Mouse (Mus musculus): ENCODE measurements around the gene Eef1a2. TPM values are rescaled to one million over a fixed set of nuclear protein-coding genes. Genes with fewer than 3 reads are reported as not detected.

Gene Eef1a2
- polyA plus RNA-seq, 1 experiment from 2014 or later, result 6.7 TPM

DNA sequence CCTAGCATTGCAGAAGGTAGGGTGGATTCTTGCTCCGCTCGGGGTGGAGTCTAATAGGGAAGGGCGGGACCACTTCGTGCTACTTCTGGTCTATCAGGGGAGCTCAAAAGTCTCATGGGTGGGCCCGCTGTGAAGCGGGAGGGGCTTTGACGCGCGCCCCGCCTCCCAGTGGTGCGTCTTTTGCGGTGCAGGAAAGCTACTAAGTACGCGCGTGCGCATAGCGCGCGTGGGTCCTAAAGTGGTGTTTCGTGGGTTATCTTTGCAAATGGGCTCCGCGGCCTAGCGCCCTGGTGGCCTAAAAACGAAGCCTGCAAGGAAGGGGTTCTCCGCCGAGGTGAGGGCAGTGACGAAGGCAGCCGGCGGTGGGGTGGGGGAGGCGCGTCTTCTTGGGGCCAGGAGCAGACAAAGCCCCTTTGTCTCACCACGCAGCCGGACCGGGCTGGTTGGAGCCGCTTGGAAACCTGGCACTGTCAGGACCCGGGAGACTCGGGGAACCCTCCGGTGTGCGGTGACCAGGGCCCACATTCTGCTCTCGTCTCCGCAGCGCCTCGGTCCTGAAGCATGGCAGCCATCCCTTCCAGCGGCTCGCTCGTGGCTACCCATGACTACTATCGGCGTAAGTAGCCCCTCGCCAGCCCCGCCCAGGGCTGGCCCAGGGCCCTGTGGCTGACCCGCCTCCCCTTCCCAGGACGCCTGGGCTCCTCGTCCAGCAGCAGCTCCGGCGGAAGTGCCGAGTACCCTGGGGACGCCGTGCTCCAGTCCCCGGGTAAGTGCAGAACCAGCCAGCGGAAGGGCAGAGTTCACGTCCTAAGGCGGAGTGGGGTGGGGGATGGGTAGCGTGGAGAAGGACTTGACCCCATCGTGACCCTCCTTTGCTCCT lies 30.5 kb upstream of the Eef1a2 start, which contains the start of gene Ppdpf:
Ppdpf (plus strand) TSS at position 127 of the 880 bp plus-strand sequence.
- Histone ChIP-seq H3K4me3 (peak within 1 kb of the TSS; percentile 62), H3K4me1 (replicated peaks) (peaks cover 20% of the 10 kb centered on the region), H3K27me3 (0 out of 2 replicates have a peak, but pooled peaks cover 2% of the 10 kb centered on the region), H3K4me2 (peak within 1 kb of the TSS; percentile 68), H3K9me3 (no peaks in the 10 kb centered on the region), H3K27ac (peak within 1 kb of the TSS; percentile 96), H3K36me3 (peaks cover 13% of the 10 kb centered on the region), H3K9ac (peak within 1 kb of the TSS; percentile 98)
- peak; percentile 91 for ATAC-seq (ENCODE audit: low FRiP score)
- under 1% methylated on average over 64 of the region's 64 CpGs for WGBS

DNA sequence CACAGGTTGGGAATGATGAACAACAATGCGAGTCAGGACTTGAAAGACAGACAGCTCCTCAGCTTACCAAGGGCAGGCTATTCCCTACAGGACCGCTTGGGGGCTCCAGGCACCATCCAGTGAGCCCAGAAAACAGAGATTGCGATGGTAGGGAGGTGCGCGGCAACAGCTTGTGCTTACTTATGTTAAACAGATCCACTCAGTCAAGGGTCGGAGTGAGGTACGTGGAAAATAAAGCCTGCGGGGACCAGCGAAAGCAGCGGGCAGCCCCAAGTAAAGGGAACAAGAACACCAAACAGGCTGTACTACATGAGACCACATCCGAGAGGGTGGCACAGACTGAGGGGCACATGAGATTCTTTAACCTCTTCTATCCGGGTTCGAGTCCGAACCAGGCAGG lies 29.8 kb upstream of the Eef1a2 start:
- Histone ChIP-seq H3K4me1 (replicated peaks) (peaks cover 20% of the 10 kb centered on the region), H3K9ac (peak overlapping the region; percentile 98), H3K27me3 (0 out of 2 replicates have a peak, but pooled peaks cover 2% of the 10 kb centered on the region), H3K36me3 (peaks cover 13% of the 10 kb centered on the region), H3K9me3 (no peaks in the 10 kb centered on the region), H3K4me3 (peak overlapping the region; percentile 62), H3K4me2 (peak overlapping the region; percentile 68), H3K27ac (peak overlapping the region; percentile 96)
- ATAC-seq (ENCODE audit: low FRiP score), result peak; percentile 86
- WGBS, result under 1% methylated on average over 14 of the region's 14 CpGs

DNA sequence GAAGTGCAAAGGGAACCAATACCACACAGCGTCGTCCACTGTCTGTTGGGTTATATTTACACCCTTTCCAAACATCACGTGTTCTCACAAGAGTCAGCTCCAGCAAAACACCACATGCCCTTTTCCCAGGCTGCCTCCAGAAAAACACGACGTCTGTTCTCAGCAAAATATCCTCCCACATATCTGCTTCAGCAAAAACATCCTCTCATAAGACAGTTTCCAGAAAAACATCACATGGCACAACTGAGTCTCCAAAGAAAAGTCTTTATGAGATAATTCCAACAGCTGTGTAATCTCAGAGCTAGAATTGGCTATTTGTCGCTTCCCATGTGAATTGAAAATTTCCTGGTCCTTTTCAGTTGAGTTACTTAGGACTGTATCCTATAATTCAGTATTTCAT lies 24.1 kb upstream of the Eef1a2 start:
- no peak for ATAC-seq (ENCODE audit: low FRiP score)
- H3K27ac ChIP-seq, result no peak overlapping the region
- 87% methylated on average over 6 of the region's 6 CpGs for WGBS

DNA sequence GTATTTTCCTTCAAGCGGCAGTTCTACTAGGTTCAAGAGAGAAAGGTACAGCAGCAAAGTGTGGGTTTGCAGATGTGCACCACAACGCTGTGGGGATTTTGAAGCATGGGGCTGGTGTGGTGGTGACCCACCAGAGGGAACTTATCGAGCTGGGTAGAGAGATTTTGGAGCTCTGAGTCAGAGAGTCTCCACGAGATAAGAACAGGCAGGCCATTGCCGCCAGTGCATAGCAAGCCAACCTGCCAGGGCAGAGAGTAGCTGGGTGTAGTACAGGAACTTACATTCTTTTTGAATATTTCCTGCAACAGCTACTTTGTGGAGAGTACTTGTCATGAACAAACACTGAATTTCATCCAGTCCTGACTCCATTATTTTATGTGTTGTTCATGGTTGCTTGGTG lies 21.7 kb upstream of the Eef1a2 start:
- Histone ChIP-seq H3K27ac (no peak overlapping the region), H3K4me1 (replicated peaks) (no peaks in the 10 kb centered on the region), H3K4me2 (no peak overlapping the region), H3K4me3 (no peak overlapping the region), H3K9ac (no peak overlapping the region), H3K27me3 (0 out of 2 replicates have a peak, but pooled peaks cover 2% of the 10 kb centered on the region), H3K9me3 (no peaks in the 10 kb centered on the region), H3K36me3 (no peaks in the 10 kb centered on the region)
- WGBS, result 91% methylated on average over 5 of the region's 5 CpGs
- ATAC-seq (ENCODE audit: low FRiP score), result no peak

More for the DNA sequence above, 24.1 kb upstream of the Eef1a2 start:
- Histone ChIP-seq H3K4me3 (no peak overlapping the region), H3K9me3 (no peaks in the 10 kb centered on the region), H3K27me3 (0 out of 2 replicates have a peak, but pooled peaks cover 2% of the 10 kb centered on the region), H3K4me2 (no peak overlapping the region), H3K36me3 (no peaks in the 10 kb centered on the region), H3K4me1 (replicated peaks) (0 out of 2 replicates have a peak, but pooled peaks cover 2% of the 10 kb centered on the region), H3K9ac (no peak overlapping the region)

DNA sequence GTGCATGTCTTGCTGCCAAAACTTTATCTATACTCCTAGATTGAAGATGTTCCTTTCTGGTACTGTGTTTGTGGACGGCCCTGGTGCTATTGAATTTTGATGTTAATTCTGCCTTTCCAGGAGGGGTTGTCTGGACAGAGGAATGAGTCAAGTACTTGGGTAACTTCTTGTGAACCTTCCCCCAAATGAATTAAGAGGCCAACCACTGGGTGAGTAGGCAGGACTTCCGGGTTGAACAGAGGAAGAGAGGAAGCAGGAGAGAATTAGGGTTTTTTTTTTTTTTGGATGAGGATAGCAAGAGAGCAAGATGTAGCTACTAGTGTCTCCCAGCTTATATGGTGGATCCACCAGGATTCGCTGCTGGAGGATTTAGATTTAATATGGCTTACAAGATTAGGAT lies 21.2 kb upstream of the Eef1a2 start:
- Histone ChIP-seq H3K9me3 (no peaks in the 10 kb centered on the region), H3K4me2 (no peak overlapping the region), H3K9ac (no peak overlapping the region), H3K4me1 (replicated peaks) (no peaks in the 10 kb centered on the region), H3K27ac (no peak overlapping the region), H3K4me3 (no peak overlapping the region), H3K27me3 (0 out of 2 replicates have a peak, but pooled peaks cover under 1% of the 10 kb centered on the region), H3K36me3 (no peaks in the 10 kb centered on the region)
- no peak for ATAC-seq (ENCODE audit: low FRiP score)
- 84% methylated on average over 3 of the region's 3 CpGs for WGBS

DNA sequence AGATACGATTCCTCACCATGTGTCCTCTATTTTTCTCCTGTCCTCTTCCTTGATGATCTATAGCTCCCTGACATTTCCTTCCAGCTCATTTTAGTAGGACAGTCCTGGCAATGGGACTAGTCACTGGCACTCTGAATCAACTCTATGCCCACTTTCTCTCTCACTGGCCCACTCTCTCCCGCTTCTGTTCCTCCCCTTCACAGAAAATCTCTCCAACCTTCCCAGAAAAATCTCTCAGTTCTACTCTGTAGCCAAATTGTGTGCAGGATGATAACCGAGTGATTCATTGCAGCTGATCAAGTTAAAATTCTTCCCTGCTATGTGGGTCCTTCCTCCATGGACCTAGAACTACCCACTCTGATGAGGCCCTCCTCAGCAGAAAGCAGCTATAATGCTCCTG lies 17.8 kb upstream of the Eef1a2 start:
- Histone ChIP-seq H3K36me3 (no peaks in the 10 kb centered on the region), H3K27ac (no peak overlapping the region), H3K4me1 (replicated peaks) (no peaks in the 10 kb centered on the region), H3K4me2 (no peak overlapping the region), H3K4me3 (no peak overlapping the region), H3K9me3 (no peaks in the 10 kb centered on the region), H3K9ac (no peak overlapping the region), H3K27me3 (no peaks in the 10 kb centered on the region)
- ATAC-seq (ENCODE audit: low FRiP score), result no peak
- 92% methylated on average over 3 of the region's 3 CpGs for WGBS

DNA sequence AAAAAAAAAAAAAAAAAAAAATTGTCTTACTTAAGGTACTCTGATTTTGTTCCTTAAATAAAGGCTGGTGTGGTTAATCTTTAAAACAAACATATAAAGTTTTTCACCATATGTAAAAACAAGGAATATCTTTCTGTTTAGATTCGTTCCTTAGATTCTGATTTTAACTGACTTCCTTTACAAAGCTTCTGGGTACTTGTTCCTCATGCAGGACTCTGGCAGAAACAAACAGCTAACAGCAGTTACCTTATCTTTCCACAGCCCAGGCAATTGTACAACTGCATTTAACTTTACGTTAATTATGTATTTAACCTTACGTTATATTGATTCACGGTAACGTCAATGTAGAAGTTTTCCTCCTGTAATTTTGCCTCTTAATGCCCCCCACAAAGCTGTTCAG lies 9.7 kb upstream of the Eef1a2 start:
- no peak overlapping the region for H3K9ac ChIP-seq
- H3K4me2 ChIP-seq, result no peak overlapping the region
- no peaks in the 10 kb centered on the region for H3K36me3 ChIP-seq
- no peak overlapping the region for H3K27ac ChIP-seq
- 0 out of 2 replicates have a peak, but pooled peaks cover 5% of the 10 kb centered on the region for H3K27me3 ChIP-seq
- WGBS, result 92% methylated on average over 5 of the region's 5 CpGs
- no peak overlapping the region for H3K4me3 ChIP-seq
- no peak for ATAC-seq (ENCODE audit: low FRiP score)
- H3K4me1 ChIP-seq (replicated peaks), result no peaks in the 10 kb centered on the region
- H3K9me3 ChIP-seq, result no peaks in the 10 kb centered on the region

DNA sequence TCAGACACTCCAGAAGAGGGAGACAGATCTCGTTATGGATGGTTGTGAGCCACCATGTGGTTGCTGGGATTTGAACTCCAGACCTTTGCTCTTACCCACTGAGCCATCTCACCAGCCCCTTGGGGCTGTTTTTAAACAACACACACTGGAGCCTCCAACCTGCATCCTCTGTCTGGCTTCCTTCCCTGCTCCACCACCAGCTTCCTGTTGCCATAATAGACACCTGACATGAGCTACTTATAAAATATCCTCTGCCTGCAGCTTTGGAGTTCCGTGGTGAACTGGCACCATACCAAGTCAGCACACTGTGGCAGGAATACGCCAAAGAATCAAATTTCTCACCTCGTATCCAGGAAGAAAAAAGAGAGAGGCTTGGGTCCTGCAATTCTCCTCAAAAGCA lies 4.0 kb upstream of the Eef1a2 start:
- no peaks in the 10 kb centered on the region for H3K9me3 ChIP-seq
- peaks cover 39% of the 10 kb centered on the region for H3K4me1 ChIP-seq (replicated peaks)
- no peak overlapping the region for H3K27ac ChIP-seq
- no peaks in the 10 kb centered on the region for H3K36me3 ChIP-seq
- no peak overlapping the region for H3K9ac ChIP-seq
- no peak for ATAC-seq (ENCODE audit: low FRiP score)
- H3K27me3 ChIP-seq, result peaks cover 16% of the 10 kb centered on the region
- H3K4me2 ChIP-seq, result no peak overlapping the region
- 79% methylated on average over 4 of the region's 4 CpGs for WGBS
- no peak overlapping the region for H3K4me3 ChIP-seq

DNA sequence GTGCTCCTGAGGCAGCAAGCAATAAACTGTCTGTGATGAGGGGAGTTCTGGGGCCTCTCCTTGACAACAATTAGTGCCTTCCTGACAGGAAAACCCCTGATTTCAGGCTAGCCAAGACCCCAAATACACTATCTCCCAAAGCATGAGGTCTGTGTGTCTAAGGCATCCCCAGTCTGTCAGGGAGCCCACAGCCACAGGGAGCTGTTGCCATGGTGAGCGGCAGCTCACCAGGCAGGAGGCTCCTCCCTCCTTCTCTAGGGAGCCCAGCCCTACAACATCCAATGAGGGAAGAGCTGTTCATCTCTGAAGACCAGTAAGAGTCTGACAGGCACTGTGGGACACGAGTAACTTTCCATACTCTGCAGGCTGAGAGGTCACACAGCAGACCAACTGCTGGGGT lies 3.0 kb upstream of the Eef1a2 start:
- H3K27ac ChIP-seq, result peak overlapping the region; percentile 81
- no peak overlapping the region for H3K4me3 ChIP-seq
- peak overlapping the region; percentile 49; the same call in 1 of the 2 replicates for H3K9ac ChIP-seq
- peak overlapping the region; percentile 25; the same call in 1 of the 2 replicates for H3K4me2 ChIP-seq
- 0% methylated on average over 2 of the region's 2 CpGs for WGBS
- ATAC-seq (ENCODE audit: low FRiP score), result peak; percentile 84
- H3K27me3 ChIP-seq, result peaks cover 20% of the 10 kb centered on the region
- peaks cover 50% of the 10 kb centered on the region for H3K4me1 ChIP-seq (replicated peaks)
- H3K36me3 ChIP-seq, result no peaks in the 10 kb centered on the region
- H3K9me3 ChIP-seq, result no peaks in the 10 kb centered on the region

DNA sequence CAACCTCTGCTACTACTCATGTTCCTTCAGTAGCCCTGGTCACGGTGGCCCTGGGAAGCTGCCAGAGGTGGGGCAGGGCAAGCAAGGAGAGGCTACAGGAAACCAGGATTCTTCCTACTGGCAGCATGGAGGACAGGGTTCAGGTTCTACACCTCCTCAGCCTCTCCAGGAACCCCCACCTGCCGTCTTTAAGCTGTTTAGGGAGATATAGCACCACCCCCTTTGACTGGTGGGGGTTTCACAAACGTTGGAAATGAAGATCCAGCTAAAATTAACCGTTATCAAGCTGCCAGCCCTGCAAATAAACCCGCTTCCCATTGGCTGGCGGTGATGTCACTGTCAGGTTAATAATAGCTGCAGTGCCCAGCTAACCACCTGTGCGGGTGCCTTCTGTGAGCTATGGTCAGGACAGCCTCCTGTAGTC lies 2.3 kb upstream of the Eef1a2 start:
- ATAC-seq (ENCODE audit: low FRiP score), result no peak

DNA sequence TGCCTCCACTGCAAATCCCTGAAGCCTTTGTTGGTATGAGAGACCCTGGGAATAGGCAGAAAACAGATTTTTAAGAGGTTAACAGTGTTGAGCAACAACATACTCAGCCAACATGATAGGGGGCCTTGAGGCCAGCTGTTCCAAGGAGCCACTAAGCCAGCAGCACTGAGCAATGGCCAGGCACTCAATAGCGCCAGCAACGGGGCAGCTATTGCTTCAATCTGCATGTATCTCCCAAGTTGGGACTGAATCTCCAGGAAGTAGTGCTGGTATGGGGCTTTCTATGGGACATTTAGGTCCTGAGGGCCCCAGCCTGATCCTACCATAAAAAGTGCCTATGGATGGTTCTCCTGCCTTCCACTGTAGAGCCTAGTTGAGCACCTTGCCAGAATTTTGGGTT lies 1.7 kb upstream of the Eef1a2 start:
- WGBS, result 93% methylated on average over 2 of the region's 2 CpGs
- ATAC-seq (ENCODE audit: low FRiP score), result no peak
- H3K9ac ChIP-seq, result no peak overlapping the region
- H3K27ac ChIP-seq, result no peak overlapping the region
- H3K9me3 ChIP-seq, result no peaks in the 10 kb centered on the region
- no peak overlapping the region for H3K4me3 ChIP-seq
- peaks cover 56% of the 10 kb centered on the region for H3K4me1 ChIP-seq (replicated peaks)
- H3K36me3 ChIP-seq, result peaks cover 1% of the 10 kb centered on the region; the same call in 1 of the 2 replicates
- peaks cover 31% of the 10 kb centered on the region for H3K27me3 ChIP-seq
- H3K4me2 ChIP-seq, result no peak overlapping the region

More for the DNA sequence above, 2.3 kb upstream of the Eef1a2 start:
- H3K27me3 ChIP-seq, result peaks cover 27% of the 10 kb centered on the region
- H3K27ac ChIP-seq, result peak overlapping the region; percentile 81
- no peaks in the 10 kb centered on the region for H3K36me3 ChIP-seq
- no peak overlapping the region for H3K4me3 ChIP-seq
- H3K4me2 ChIP-seq, result no peak overlapping the region
- no peaks in the 10 kb centered on the region for H3K9me3 ChIP-seq
- H3K9ac ChIP-seq, result peak overlapping the region; percentile 49
- WGBS, result 54% methylated on average over 7 of the region's 7 CpGs
- peaks cover 56% of the 10 kb centered on the region for H3K4me1 ChIP-seq (replicated peaks)

DNA sequence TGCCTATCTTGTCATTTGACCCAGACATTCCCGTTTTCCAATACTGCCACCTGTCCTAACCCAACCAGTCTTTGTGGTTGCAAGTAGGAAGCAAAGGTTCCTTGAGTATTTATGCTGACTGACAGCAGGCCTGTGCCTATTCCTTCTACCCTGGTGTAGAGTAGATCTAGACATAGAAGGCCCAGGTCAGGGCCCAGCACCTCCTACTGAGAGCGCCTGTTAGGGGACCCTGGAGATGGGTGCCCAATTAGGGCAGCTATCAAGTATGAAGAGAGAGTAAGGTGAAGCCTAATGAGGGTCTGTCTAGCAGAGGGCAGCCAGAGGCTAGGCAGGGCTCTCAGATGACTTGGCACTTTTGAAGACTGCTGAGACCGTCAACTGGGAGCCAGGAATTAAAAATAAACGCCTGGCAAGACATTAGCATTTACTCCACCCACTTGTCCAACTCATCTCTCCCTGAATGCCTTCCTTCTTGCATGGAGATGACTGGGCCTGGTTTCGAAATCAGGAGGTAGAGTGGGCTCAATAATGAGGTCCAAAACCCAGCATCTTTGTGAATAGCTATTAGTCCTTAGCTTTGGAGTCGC lies 995 bp upstream of the Eef1a2 start:
- Histone ChIP-seq H3K9me3 (no peaks in the 10 kb centered on the region), H3K4me1 (replicated peaks) (peaks cover 56% of the 10 kb centered on the region), H3K9ac (no peak overlapping the region), H3K36me3 (peaks cover 8% of the 10 kb centered on the region), H3K4me3 (no peak overlapping the region), H3K27me3 (peaks cover 36% of the 10 kb centered on the region), H3K27ac (peak overlapping the region; percentile 91; the same call in 1 of the 2 replicates), H3K4me2 (peak overlapping the region; percentile 75)
- WGBS, result 78% methylated on average over 6 of the region's 6 CpGs
- ATAC-seq (ENCODE audit: low FRiP score), result no peak

Data from hindbrain, embryonic 13.5 days (tissue).